Mouse (Mus musculus) liver, embryonic 14.5 days (tissue): ENCODE data around the gene Kif17.

Experiments used
- CTCF ChIP-seq: IDR thresholded peaks from 2 replicates; pipeline ENCODE4 v1.5.1; 2016; ENCODE audit warnings: antibody characterized with exemption, low read depth, control low read depth
- EP300 ChIP-seq: IDR thresholded peaks from 2 replicates; pipeline ENCODE4 v1.6.1; 2016; ENCODE audit warnings: antibody characterized with exemption, low read depth

DNA sequence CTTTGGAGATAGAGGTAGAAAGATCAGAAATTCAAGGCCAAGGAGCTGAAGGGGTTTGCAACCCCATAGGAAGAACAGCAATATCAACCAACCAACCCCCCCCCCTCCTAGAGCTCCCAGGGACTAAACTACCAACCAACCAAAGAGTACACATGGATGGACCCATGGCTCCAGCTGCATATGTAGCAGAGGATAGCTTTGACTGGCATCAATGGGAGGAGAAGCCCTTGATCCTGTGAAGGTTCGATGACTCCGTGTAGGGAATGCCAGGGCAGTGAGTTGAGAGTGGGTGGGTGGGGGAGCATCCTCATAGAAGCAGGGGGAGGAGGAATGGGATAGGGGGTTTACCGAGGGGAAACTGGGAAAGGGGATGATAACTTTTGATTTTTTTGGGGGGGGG, 74.2 kb downstream of the Kif17 start:
- TF ChIP-seq EP300, result no peak
- TF ChIP-seq CTCF, result no peak
